Mouse (Mus musculus): Measurements from ENCODE around the gene Erbin. TPM values are rescaled to one million over a fixed set of nuclear protein-coding genes. Genes with fewer than 3 reads are reported as not detected.
A peak's percentile ranks its signal among the peaks of the same experiment; 100 is the strongest.

Gene Erbin
- total and polyA plus RNA-seq, 2 experiments from 2014 or later, result 8.5 to 32.5 TPM

- H3K36me3 ChIP-seq (ENCODE audit: insufficient read depth, low read length), result no peaks in the 10 kb centered on the region
- H3K4me1 ChIP-seq (ENCODE audit: insufficient read depth, low read length), result no peaks in the 10 kb centered on the region
- H3K4me2 ChIP-seq (ENCODE audit: low read depth, low read length), result no peak overlapping the region
- peak; percentile 85 for ATAC-seq
- peak; percentile 55 for DNase-seq (ENCODE audit: low spot score)
- no peak for TF ChIP-seq CTCF (IDR thresholded peaks at IDR 0.05; ENCODE audit: low read depth)
- no peak overlapping the region for H3K4me3 ChIP-seq (ENCODE audit: low read length)
- H3K27ac ChIP-seq, result no peak overlapping the region
- H3K27me3 ChIP-seq (ENCODE audit: insufficient read depth, low read length), result no peaks in the 10 kb centered on the region
- WGBS, result 38% methylated on average over 9 of the region's 9 CpGs
- H3K9me3 ChIP-seq (ENCODE audit: low read length), result no peaks in the 10 kb centered on the region
- H3K9ac ChIP-seq (replicated peaks; ENCODE audit: low read length), result no peak overlapping the region
These were observed 125.4 kb downstream of the Erbin start for GRCm38 (mm10) chr13:103794688-103795543.

DNA sequence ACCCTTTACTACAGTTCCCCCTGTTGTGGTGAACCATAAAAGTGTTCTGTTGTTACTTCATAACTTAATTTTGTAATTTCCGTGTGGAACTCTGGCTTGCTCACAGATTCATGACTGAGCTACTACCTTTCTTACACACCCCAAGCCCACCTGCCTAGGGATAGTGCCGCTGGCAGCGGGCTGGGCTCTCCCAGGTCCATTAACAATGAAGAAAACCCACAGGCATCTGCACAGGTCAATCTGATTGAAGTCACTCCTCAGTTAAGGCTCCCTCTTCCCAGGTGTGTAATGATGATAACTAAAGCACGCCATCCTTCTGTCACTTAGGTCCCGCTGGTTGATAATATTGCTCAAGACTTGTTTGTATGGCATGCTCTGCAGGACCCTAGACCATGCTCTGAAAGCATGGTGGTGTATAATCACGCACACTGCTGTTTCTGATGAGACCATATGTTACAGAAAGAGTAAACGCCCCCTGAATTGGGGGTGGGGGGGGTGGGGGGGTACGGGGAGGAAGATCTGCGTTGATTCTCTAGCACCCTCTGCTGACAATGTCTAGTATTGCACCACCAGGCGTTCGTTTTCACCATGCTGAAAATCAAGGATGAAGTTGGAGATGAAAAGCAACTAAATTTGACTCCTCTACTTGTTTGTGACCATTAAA, 140.3 kb downstream of the Erbin start:
- H3K4me2 ChIP-seq (ENCODE audit: low read depth, low read length), result no peak overlapping the region
- H3K9me3 ChIP-seq (ENCODE audit: low read length), result no peaks in the 10 kb centered on the region
- ATAC-seq (peak; percentile 65), DNase-seq (ENCODE audit: low spot score) (peak; percentile 56)
- H3K36me3 ChIP-seq (ENCODE audit: insufficient read depth, low read length), result no peaks in the 10 kb centered on the region
- no peaks in the 10 kb centered on the region for H3K4me1 ChIP-seq (ENCODE audit: insufficient read depth, low read length)
- WGBS, result 32% methylated on average over 11 of the region's 11 CpGs
- H3K4me3 ChIP-seq (ENCODE audit: low read length), result no peak overlapping the region
- H3K9ac ChIP-seq (replicated peaks; ENCODE audit: low read length), result no peak overlapping the region
- H3K27me3 ChIP-seq (ENCODE audit: insufficient read depth, low read length), result no peaks in the 10 kb centered on the region
- no peak overlapping the region for H3K27ac ChIP-seq
- TF ChIP-seq CTCF (IDR thresholded peaks at IDR 0.05; ENCODE audit: low read depth), result peak; percentile 60

DNA sequence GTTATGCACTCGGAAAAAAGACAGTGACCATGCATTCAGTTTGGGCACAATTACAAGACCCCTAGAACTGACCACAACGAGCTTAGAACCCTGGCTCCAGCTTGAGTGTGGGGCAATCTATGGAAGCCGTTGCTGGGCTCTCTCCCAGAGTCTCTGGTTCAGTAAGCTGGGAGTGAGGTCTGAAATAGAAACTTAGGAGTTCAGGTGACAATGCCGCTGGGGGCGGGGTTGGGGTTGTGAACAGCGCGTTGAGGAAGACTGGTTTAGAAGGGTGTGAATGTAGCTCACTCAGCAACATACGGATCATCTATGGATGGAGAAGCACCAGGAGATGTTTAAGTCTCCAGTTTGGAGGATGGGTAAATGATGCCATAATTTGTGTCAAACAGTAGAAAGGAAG, 143.2 kb downstream of the Erbin start:
- ATAC-seq (no peak), DNase-seq (ENCODE audit: low spot score) (no peak)
- Histone ChIP-seq H3K4me1 (ENCODE audit: insufficient read depth, low read length) (0 out of 2 replicates have a peak, but pooled peaks cover 5% of the 10 kb centered on the region), H3K27me3 (ENCODE audit: insufficient read depth, low read length) (no peaks in the 10 kb centered on the region), H3K9ac (replicated peaks; ENCODE audit: low read length) (no peak overlapping the region), H3K4me2 (ENCODE audit: low read depth, low read length) (no peak overlapping the region), H3K36me3 (ENCODE audit: insufficient read depth, low read length) (no peaks in the 10 kb centered on the region), H3K4me3 (ENCODE audit: low read length) (no peak overlapping the region), H3K27ac (no peak overlapping the region), H3K9me3 (ENCODE audit: low read length) (no peaks in the 10 kb centered on the region)
- WGBS, result 77% methylated on average over 8 of the region's 8 CpGs
- no peak for TF ChIP-seq CTCF (IDR thresholded peaks at IDR 0.05; ENCODE audit: low read depth)

GRCm38 (mm10) chr13:103774119-103774757, 146.1 kb downstream of the Erbin start, which contains the start of gene Srek1:
Gene Srek1, minus strand, starts transcription at chr13:103774608.
- H3K36me3 ChIP-seq (ENCODE audit: insufficient read depth, low read length), result no peaks in the 10 kb centered on the region
- DNase-seq (ENCODE audit: low spot score) (peak; percentile 98), ATAC-seq (peak; percentile 96)
- peak within 1 kb of the TSS; percentile 71 for H3K4me2 ChIP-seq (ENCODE audit: low read depth, low read length)
- no peaks in the 10 kb centered on the region for H3K27me3 ChIP-seq (ENCODE audit: insufficient read depth, low read length)
- H3K4me3 ChIP-seq (ENCODE audit: low read length), result peak within 1 kb of the TSS; percentile 73
- H3K9ac ChIP-seq (replicated peaks; ENCODE audit: low read length), result peak within 1 kb of the TSS; percentile 72
- TF ChIP-seq CTCF (IDR thresholded peaks at IDR 0.05; ENCODE audit: low read depth), result no peak; the same call in 1 of the 2 replicates
- peaks cover 5% of the 10 kb centered on the region; the same call in 1 of the 2 replicates for H3K4me1 ChIP-seq (ENCODE audit: insufficient read depth, low read length)
- H3K9me3 ChIP-seq (ENCODE audit: low read length), result no peaks in the 10 kb centered on the region
- under 1% methylated on average over 80 of the region's 81 CpGs for WGBS
- H3K27ac ChIP-seq, result peak within 1 kb of the TSS; percentile 95

DNA sequence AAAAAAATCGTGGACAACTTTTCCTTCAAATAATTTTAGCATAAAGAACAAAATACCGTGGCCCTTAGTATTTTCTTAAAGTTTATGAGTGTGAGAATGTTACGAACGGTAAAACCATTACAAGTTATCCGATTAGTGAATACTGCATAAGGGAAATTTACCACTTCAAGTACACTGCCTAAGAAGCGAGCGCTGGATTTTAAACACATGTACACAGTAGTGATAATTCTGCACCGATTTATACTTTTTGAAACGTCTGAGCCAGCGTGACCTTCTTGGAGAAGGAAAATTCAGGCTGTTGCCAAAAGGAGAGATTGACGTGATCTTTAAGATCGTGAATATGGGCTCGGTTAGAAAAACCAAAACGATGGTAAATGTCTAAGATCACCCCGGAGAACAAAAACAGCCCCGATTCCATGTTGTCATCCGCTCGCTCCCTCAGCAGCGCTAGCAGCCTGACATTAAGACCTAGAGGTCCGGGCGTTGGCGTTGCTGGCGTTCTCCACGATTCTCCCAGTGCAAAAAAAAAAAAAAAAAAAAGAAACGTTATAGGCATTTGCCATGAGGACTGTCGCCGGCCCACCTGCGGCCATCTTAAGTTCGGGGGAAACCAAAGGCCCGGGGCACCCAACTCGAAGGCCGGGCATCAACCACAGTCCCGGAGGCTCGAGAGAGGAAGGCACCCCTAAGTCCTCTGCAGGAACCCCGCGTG, 146.8 kb downstream of the Erbin start:
- H3K27ac ChIP-seq, result peak overlapping the region; percentile 95
- no peaks in the 10 kb centered on the region for H3K9me3 ChIP-seq (ENCODE audit: low read length)
- H3K4me3 ChIP-seq (ENCODE audit: low read length), result peak overlapping the region; percentile 73
- no peak for TF ChIP-seq CTCF (IDR thresholded peaks at IDR 0.05; ENCODE audit: low read depth)
- peak overlapping the region; percentile 72 for H3K9ac ChIP-seq (replicated peaks; ENCODE audit: low read length)
- DNase-seq (ENCODE audit: low spot score) (no peak), ATAC-seq (peak; percentile 71)
- H3K36me3 ChIP-seq (ENCODE audit: insufficient read depth, low read length), result no peaks in the 10 kb centered on the region
- H3K27me3 ChIP-seq (ENCODE audit: insufficient read depth, low read length), result no peaks in the 10 kb centered on the region
- H3K4me1 ChIP-seq (ENCODE audit: insufficient read depth, low read length), result peaks cover 5% of the 10 kb centered on the region; the same call in 1 of the 2 replicates
- 1% methylated on average over 36 of the region's 36 CpGs for WGBS
- peak overlapping the region; percentile 71 for H3K4me2 ChIP-seq (ENCODE audit: low read depth, low read length)

DNA sequence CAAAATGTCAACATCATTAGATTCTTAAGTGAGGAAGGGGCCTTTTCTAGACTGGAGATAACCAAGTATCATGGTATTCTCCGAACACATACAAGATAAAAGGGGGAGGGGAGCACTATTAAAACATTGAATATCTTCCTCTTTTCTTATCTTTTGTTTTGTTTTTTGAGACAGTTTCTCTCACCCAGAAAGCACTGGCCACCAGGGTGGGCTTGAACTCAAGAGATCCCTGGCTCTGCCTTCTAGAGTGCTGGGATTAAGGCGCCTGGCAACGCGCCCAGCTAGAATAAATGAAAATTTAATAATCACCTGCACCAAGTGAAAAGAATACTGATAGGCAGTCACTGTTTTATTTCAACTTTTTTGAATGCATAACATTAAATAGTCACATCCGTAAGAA, 147.4 kb downstream of the Erbin start:
- DNase-seq (ENCODE audit: low spot score) (peak; percentile 27), ATAC-seq (no peak)
- Histone ChIP-seq H3K27ac (no peak overlapping the region; the same call in 1 of the 2 replicates), H3K9ac (replicated peaks; ENCODE audit: low read length) (peak overlapping the region; percentile 72), H3K4me2 (ENCODE audit: low read depth, low read length) (peak overlapping the region; percentile 71), H3K36me3 (ENCODE audit: insufficient read depth, low read length) (no peaks in the 10 kb centered on the region), H3K4me1 (ENCODE audit: insufficient read depth, low read length) (peaks cover 5% of the 10 kb centered on the region; the same call in 1 of the 2 replicates), H3K4me3 (ENCODE audit: low read length) (peak overlapping the region; percentile 73), H3K9me3 (ENCODE audit: low read length) (no peaks in the 10 kb centered on the region), H3K27me3 (ENCODE audit: insufficient read depth, low read length) (no peaks in the 10 kb centered on the region)
- WGBS, result 18% methylated on average over 5 of the region's 5 CpGs
- TF ChIP-seq CTCF (IDR thresholded peaks at IDR 0.05; ENCODE audit: low read depth), result peak; percentile 17; the same call in 1 of the 2 replicates
